Mouse (Mus musculus): Measurements from ENCODE around the gene Tead1.
"Not testable (repeated sequence)": the region's sequence is repeated elsewhere in the genome, so short reads cannot be mapped to it uniquely, and the experiment has no call there.

Gene Tead1

DNA sequence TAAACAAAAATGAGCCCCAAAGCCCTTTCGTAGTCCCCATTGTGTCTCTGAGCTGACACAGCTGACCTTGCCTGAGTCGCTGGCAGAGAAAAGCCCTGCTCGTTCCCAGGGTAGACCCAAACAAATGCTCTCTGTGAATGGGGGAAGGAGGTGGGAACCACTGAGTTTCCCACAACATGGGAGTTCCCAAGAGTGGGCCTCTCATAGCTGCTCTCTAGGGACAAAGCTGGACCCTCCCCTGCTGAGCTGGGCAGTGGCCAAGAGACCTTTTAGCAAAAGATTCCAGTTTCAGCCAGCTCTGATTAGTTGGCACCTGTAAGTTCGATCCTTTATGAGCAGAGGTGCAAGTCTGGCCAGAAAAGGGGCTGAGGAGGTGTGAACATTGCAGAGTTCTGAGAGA, 243.7 kb downstream of the Tead1 start:
- DNase-seq (ENCODE audit: low spot score), result no peak

GRCm38 (mm10) chr7:112923712-112924111, 244.6 kb downstream of the Tead1 start:
- no peak for DNase-seq (ENCODE audit: low spot score)

GRCm38 (mm10) chr7:112930669-112931068, 251.6 kb downstream of the Tead1 start:
- no peak for DNase-seq (ENCODE audit: low spot score)

- not testable (repeated sequence) for DNase-seq (ENCODE audit: low spot score)
Measured at GRCm38 (mm10) chr7:112935876-112936275, 256.8 kb downstream of the Tead1 start.

- DNase-seq (ENCODE audit: low spot score), result no peak
Measured at GRCm38 (mm10) chr7:112937089-112937488, 258.0 kb downstream of the Tead1 start.

GRCm38 (mm10) chr7:112938959-112939358, 259.8 kb downstream of the Tead1 start:
- peak; percentile 36 for DNase-seq (ENCODE audit: low spot score)

- no peak for DNase-seq (ENCODE audit: low spot score)
Measured at GRCm38 (mm10) chr7:112942567-112942966, 263.4 kb downstream of the Tead1 start.

GRCm38 (mm10) chr7:112943056-112943455, 263.9 kb downstream of the Tead1 start:
- DNase-seq (ENCODE audit: low spot score), result no peak

DNA sequence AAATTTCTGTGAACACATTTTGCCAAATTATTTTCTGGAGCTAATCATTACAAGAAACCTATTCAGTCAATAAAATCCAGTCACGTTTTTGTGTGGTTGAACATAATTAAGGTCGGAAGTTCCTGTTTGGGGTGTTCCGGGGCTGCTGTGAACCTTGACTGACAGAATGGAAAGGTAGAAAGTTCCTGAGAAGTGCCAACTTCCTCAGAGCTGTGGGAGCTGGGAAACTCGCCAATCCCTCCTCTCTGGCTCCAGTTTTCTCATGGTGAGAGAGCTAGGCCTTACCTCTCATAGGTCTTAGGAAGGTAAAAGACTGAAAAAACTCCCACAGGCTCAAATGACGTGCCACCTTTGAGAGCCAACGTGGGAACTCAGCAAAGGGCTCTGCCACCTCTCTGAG, 267.6 kb downstream of the Tead1 start:
- DNase-seq (ENCODE audit: low spot score), result no peak

DNA sequence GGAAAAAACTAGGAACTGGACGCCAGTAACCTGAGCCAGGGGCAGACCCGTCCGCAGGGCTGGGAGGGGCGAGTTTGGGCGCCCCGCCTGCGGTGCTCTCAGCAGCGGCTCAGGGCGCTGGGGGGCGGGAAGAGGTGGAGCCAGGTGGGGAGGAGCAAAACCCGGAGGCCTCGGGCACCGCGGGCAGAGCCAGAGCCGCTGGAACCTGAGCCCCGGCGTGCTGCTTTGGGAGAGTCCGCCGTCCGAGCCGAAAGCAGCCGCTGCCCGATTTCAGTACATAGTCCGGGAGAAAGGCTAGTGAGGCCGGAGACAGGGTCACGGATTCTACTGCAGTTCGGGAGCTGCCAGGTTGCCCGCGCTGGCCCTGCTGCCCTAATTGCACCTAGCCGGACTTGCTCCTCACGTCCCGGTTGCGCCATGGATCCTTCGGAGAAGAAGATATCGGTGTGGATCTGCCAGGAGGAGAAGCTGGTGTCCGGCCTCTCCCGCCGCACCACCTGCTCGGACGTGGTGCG, 274.7 kb downstream of the Tead1 start, which contains the start of gene Rassf10:
TSS of gene Rassf10 (plus strand) at position 186 of the 515 bp plus-strand sequence.
- DNase-seq (ENCODE audit: low spot score), result peak; percentile 81

GRCm38 (mm10) chr7:112954351-112955102, 275.4 kb downstream of the Tead1 start:
- DNase-seq (ENCODE audit: low spot score), result peak; percentile 51

GRCm38 (mm10) chr7:112955103-112955827, 276.1 kb downstream of the Tead1 start:
- DNase-seq (ENCODE audit: low spot score), result peak; percentile 52

DNA sequence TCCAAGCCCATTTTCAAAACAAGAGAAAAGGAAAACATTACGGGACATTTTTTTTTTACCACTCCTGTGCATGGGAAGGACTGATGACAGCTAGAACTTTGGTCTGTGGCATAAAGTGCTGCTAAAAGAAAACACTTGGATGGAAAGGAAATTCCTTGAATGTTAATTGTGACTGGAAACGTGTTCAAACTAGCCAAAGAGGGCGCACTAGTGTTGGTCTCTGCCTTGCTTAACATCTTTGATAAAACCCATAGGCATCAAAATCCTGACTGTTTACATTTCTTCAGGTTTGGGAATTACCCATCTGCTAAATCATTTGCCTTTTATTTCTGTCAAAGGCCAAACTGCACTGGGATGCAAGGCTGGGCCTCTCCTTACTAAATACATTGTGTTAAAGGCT, 276.8 kb downstream of the Tead1 start:
- DNase-seq (ENCODE audit: low spot score), result peak; percentile 36
